Mouse (Mus musculus) ovary, adult 2 months (tissue): Measurements from ENCODE around the gene Tspan6. TPM values are rescaled to one million over a fixed set of nuclear protein-coding genes. Genes with fewer than 3 reads are reported as not detected.

Experiments used
- polyA plus RNA-seq: library from polyadenylated mRNA; depleted of rRNA; stranded (reverse); fragments of >200 nt; gene quantifications from 2 replicates; pipeline ENCODE4 v1.2.3, GENCODE M21; 2012; rRNA removed

The Tspan6 gene
- polyA plus RNA-seq: 6.9 and 7.3 TPM in 2 replicates

GRCm38 (mm10) chrX:133898014-133898542, at the start of gene Tspan6:
Gene Tspan6, minus strand, starts transcription at chrX:133898429.

DNA sequence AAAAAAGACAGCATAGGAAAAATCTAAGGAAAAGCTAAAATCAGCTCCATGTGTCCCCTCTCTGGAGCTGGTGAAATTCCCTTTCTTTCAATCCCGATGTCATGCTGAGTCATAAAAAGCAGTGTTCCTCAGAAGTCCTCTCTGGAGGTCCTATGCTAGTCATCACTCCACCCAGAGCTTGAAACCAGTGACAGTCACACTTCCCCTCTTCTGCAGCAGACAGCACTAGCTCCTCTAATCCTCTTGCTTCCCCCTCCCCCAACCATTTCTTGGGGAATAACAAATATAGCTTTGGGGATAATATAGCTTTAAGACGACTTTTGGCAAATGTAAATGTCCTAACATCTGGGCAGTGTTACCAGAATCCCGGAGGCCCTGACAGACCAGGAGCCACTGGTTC, 10.0 kb upstream of the Tspan6 start, which contains the start of gene Srpx2:
Gene Srpx2, plus strand, starts transcription at position 166 of the 400 bp plus-strand sequence.

GRCm38 (mm10) chrX:133850680-133851079, 47.5 kb downstream of the Tspan6 start, which contains the start of gene Tnmd:
Gene Tnmd, plus strand, starts transcription at chrX:133850980.

Other genes with a start within 250 kb of the Tspan6 start
- gene Pcdh19, start 209.4 kb downstream of the Tspan6 start, polyA plus RNA-seq: 0.70 and 0.86 TPM in 2 replicates
- not detected in 2 replicates for gene Tnmd, start 47.4 kb downstream of the Tspan6 start, polyA plus RNA-seq
- gene Srpx2, start 10.0 kb upstream of the Tspan6 start, polyA plus RNA-seq: 14.0 and 16.0 TPM in 2 replicates
- 3.9 and 5.5 TPM in 2 replicates for gene Sytl4, start 83.4 kb upstream of the Tspan6 start, polyA plus RNA-seq
- 20.9 and 25.0 TPM in 2 replicates for gene Cstf2, start 160.8 kb upstream of the Tspan6 start, polyA plus RNA-seq